7 mouse cellular contexts compared by ENCODE assay signal in genomic region chr16:18629390-18630231, GRCm38 (mm10). TPM values are rescaled to one million over a fixed set of nuclear protein-coding genes. Genes with fewer than 3 reads are reported as not detected.
DNase-seq lines count a peak whose midpoint lies in the region; ATAC-seq and TF ChIP-seq lines count a peak whose summit lies in the region.

Gene Sept5 (minus strand): TSS chr16:18629954.

- WGBS in hindbrain, embryonic 10.5 days, result under 1% methylated on average over 90 of the region's 93 CpGs
- 2% methylated on average over 31 of the region's 93 CpGs for WGBS in lung, postnatal 0 days

- H3K9me3 ChIP-seq in hindbrain, embryonic 10.5 days, result no peaks in the 10 kb centered on the region
- no peaks in the 10 kb centered on the region for H3K9me3 ChIP-seq in lung, postnatal 0 days (ENCODE audit: low read length)

- no peak for TF ChIP-seq CTCF in lung, postnatal 0 days (IDR thresholded peaks at IDR 0.05)

- peak within 1 kb of the TSS; percentile 74 for H3K4me3 ChIP-seq in hindbrain, embryonic 10.5 days
- H3K4me3 ChIP-seq in lung, postnatal 0 days (ENCODE audit: low read depth, low read length), result peak within 1 kb of the TSS; percentile 62

- peak; percentile 54 for DNase-seq in adipocyte (ENCODE audit: low spot score)
- peak; percentile 82 for DNase-seq in cerebellum, adult 8-10 months
- DNase-seq in forelimb bud, embryonic 11.5 days (ENCODE audit: low read depth, low spot score), result peak; percentile 50
- DNase-seq in hindbrain, embryonic 10.5 days (ENCODE audit: low spot score), result peak; percentile 68
- peak; percentile 70 to 82 for DNase-seq in layer of hippocampus, postnatal 10 days (ENCODE audit: low spot score in 2 of 2)
- peak; percentile 62 for DNase-seq in lung, postnatal 0 days (ENCODE audit: low spot score)
- peak; percentile 77 for DNase-seq in ovary, postnatal 36 days (ENCODE audit: low spot score)

- H3K36me3 ChIP-seq in hindbrain, embryonic 10.5 days, result peaks cover 7% of the 10 kb centered on the region
- no peaks in the 10 kb centered on the region for H3K36me3 ChIP-seq in lung, postnatal 0 days (ENCODE audit: insufficient read depth, low read length)

- TF ChIP-seq EP300 in lung, postnatal 0 days (IDR thresholded peaks at IDR 0.05), result no peak

- peak within 1 kb of the TSS; percentile 99 for H3K4me2 ChIP-seq in lung, postnatal 0 days (replicated peaks; ENCODE audit: low read depth, low read length)

- ATAC-seq in lung, postnatal 0 days, result peak; percentile 72

- peak within 1 kb of the TSS; percentile 62 for H3K9ac ChIP-seq in lung, postnatal 0 days (replicated peaks; ENCODE audit: low read depth)

- H3K4me1 ChIP-seq in hindbrain, embryonic 10.5 days (replicated peaks), result peaks cover 47% of the 10 kb centered on the region
- 0 out of 2 replicates have a peak, but pooled peaks cover 5% of the 10 kb centered on the region for H3K4me1 ChIP-seq in lung, postnatal 0 days (ENCODE audit: insufficient read depth, low read depth, low read length)

- peak within 1 kb of the TSS; percentile 94 for H3K27ac ChIP-seq in hindbrain, embryonic 10.5 days
- H3K27ac ChIP-seq in lung, postnatal 0 days (ENCODE audit: low read length), result no peak within 1 kb of the TSS

- H3K27me3 ChIP-seq in hindbrain, embryonic 10.5 days (ENCODE audit: insufficient read depth, poor library complexity, severe bottlenecking), result peaks cover 80% of the 10 kb centered on the region
- H3K27me3 ChIP-seq in lung, postnatal 0 days (replicated peaks; ENCODE audit: insufficient read depth, low read length), result peaks cover 14% of the 10 kb centered on the region; the same call in 1 of the 2 replicates

RNA-seq across cellular contexts. Expression of gene Sept5, which starts in this region (rescaled TPM):
- polyA plus RNA-seq in hindbrain, embryonic 10.5 days (2016; fragmentation: Nextera tagmentation; extraction: Ambion mirVana), result 42.3 and 71.9 TPM in 2 replicates
- 100 to 1,000 TPM; 543 to 588 TPM for total RNA-seq in layer of hippocampus, postnatal 10 days (2021)
- 8.5 and 9.6 TPM in 2 replicates for polyA plus RNA-seq in lung, postnatal 0 days (2015; fragmentation: Nextera tagmentation; extraction: Ambion mirVana)
